Mouse (Mus musculus) embryo, embryonic 10 days (tissue): ENCODE measurements at regions not wholly inside any gene's neighbourhood (a gene's known extent, or its start where the extent isn't known, plus 50 kb on each side); places are given as distances from the start of the nearest gene placed in this dataset.

ENCODE experiments used
- DNase-seq: peaks from one replicate; pipeline ENCODE4 v3.0.0-alpha.2; 2015; ENCODE audit warnings: low spot score

DNA sequence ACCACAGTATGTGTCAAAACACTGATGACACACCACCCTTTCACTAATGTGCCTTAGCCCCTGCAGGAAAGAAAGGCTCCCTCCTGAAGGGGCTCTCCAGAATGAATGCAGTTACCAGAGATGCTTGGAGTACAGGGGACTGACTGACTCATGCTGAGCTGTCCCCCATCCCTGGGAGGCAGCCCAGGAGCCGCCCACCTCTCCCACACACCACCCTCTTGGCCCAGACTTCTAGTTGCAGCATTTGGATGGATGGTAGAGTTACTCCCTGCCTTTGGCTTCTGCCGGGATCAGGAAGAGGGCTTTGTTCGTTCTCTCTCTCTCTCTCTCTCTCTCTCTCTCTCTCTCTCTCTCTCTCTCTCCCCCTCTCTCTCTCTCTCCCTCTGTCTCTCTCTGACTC, 53.4 kb upstream of the Jun start:
- no peak for DNase-seq

DNA sequence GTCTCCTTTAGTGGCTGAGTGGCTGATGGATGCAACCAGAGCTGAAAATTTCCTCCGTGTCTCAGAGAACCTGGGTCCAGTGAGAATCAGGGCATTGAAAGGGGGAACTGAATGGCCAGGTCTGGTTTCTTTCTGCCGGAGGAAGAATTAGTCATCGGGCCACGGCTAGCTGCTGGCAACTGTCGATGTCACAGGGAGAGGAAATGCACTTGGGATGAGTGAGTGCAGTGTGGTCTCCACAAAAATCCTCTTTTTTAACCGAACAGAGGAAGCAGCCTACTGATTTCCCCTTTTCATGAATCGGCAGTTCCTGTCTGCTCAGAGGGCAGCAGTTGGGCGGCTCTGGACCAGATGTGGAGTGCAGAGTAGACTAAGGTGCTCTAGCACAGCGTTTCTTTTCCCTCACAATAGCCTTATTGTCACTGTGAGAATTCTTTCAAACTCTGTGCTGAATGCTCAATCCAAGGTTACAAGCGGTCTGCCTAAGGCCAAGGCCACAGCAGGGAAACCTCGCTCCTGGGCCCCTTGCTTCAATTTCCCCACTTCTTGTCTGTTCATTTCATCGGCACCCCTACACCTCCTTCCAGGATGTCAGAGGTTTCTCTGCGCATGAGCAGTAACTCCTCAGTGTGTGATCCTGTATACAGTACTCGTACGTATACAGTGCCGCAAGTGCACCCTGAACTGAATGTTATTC, 54.1 kb upstream of the Jun start:
- DNase-seq = peak; percentile 23

DNA sequence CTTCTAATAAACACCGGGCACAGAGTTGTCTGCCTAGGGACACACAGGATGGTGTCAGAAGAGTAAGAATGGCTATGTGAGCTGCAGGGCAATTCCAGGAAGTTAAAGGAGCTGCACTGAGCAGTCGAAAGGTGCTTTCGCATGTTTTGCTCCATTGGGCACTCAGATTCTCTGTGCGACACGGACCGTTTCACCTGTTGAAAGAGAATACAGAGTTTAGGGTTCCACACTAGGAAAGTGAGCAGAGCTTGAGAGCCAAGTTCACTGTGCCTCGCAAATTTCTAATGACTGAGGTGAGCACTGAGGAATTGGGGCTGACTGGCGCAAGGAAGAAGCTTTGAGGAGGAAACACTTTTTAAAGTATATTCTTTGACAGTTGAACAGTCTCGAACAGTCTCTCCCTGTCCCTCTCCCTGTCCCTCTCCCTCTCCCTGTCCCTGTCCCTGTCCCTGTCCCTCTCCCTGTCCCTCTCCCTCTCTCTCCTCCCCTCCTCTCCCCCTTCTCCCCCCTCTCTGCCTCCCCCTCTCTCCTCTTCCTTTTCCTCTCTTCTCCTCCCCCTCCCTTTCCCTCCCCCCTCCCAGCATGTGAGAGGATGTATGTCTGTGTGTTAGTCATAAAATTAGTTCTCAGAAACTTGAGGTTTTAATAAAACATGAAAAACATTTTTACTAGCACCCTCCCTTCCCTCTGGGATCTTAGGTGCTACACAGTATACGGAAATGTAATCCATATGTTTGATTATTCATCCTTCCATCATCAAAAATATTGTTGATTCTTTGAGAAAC, 55.1 kb upstream of the Jun start:
- DNase-seq = no peak

DNA sequence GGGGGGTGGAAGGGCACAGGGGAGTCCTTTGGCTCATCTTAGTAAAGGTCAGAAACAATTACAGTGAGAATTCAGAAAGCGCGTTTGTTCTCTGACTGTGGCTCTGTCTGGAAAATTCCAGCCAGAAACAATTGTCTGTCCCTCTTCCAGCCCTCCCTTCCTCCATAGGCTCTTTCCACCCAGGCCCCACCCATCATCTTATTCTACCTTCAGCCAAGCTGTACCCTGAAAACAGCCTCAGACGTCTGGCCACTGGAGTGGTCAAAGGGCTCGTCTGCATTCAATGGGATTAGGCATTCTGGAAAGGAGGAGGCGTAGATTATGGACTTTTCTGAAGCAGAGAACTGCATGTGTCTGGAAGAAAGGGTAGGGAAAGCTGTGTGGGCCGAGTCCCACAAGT, 56.8 kb upstream of the Jun start:
- no peak for DNase-seq

DNA sequence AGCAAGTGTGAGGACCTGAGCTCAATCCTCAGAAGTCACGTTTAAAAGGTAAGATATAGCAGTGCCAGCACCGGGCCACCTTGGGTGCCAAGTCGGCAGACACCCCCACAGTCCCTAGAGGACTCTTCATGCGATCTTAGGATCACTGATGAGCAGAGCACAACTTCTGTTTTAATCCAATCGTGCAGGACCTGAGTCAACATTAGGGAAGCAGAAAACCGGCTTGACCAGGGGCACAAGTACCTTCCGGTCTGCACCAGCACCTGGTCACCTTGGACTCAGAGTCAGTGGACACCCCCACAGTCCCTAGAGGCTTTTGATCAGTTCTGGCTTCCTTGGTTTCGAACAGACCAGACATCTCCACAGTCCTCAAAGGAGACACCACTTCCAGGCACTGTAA, 58.8 kb upstream of the Jun start:
- DNase-seq = no peak

DNA sequence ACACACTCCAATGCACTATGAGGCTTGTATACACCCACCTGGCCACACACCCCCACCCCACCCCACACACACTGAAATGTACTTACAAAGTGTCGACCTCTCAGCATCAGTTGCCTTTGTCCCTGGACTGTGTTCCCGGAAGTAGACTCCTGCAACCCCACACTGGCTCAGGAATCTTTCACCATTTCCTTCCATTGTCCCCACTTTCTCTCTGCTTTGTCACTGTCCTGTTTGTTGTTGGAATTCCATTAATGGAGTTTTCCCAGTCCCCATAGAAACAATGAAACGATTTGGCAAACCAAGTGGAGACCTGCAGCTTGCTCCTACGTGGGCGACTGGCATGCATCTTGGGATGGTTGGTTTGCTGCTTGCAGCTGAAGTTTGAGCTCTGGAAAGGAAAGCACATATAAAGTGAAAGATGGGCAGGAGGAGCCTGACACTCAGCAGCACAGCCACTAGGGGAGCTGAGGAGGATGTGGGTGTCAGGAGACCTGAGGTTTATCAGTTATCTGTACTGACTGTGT, 65.2 kb upstream of the Jun start:
- DNase-seq = no peak

DNA sequence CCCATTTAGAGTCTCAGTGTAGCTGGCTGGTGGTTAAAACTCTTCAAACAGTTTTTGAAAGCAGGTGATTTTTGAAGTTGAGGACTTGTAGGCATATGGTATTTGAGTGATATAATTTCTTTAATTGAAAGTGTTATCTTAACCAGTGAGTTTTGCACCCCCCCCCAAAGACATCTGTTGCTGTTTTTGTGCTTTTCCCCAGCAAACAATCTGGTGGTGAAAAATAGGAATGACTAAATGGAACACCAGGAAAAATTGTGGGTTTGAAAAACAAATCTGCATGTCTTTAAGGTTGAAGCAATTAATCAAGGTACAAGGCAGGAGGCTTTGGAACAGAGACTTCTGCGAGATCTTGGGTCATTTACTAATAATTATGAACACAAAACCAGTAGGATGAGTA, 68.9 kb upstream of the Jun start:
- DNase-seq = no peak

DNA sequence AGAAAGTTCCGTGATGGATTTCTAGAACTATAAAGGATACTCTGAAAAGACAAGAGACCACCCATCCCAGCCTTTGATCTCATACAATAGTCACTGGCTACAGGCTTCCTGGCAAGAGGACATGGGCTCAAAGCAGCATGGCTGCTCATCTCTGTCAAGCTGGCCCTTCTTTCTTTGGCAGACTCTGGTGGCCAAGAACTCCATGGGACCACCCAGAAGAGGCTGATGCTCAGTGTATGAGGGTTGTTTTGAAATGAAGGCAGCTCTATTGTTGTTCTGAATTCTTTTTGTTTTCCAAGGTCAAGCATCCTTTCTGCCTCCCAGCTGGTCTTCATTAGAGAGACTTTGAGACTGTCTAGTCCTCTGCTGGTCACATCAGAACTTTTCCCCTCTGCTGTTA, 73.3 kb upstream of the Jun start:
- DNase-seq = no peak

DNA sequence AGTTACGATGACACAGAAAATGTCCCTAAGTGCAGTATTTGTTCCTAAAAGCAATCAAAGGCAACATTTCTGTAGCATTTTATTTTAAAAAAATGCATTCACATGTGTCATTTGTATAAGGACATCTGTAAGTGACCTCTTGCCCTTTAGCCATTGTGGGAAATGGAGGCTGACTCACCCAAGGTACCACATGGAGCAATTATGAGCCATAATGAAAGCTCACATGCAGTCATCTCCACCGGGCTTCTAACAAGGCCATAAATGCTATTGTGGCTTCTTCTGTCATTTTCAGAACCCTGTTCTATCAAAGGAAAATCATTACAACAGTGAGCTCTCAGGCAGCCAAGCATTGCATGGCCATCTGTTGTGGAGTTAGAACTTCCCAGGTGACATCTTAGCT, 75.9 kb upstream of the Jun start:
- DNase-seq = no peak

DNA sequence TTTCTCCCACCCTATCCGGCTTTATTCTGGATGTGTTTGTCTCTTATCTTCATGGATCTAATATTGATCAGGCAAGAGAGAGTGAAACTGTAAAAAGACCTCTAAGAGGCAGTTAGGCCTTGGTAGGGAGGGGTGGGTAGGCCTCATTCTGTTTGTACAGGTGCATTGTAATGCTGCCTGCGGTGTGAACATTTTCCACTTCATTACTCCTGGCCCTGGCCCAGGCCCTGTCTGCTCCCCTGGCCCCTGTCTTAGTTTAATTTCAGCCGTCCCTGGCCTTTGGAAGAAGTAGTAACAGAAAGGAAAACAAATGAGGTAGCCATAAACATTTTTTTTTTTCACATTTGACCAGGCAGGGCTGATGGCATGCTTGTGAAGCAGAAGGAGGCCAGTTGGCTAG, 81.8 kb upstream of the Jun start:
- DNase-seq = no peak

DNA sequence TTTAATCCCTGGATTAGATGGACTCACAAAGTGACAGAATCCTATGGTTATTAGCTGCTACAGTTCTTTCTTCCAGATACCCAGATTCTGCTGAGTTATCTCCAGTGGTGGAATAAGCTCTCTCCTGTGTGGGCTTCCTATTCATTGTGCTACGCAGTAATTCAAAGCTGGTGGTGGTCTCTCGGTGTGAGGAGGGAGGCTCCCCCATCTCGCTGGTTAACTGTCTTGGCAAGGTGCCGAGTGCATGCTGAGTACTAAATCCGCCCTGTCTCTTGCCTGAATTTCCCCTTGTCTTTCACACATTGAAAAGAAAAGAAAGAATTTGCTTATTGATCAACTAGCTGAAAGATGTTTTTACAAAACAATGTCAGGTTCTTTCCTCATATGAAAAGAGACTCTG, 82.6 kb upstream of the Jun start:
- DNase-seq = no peak

DNA sequence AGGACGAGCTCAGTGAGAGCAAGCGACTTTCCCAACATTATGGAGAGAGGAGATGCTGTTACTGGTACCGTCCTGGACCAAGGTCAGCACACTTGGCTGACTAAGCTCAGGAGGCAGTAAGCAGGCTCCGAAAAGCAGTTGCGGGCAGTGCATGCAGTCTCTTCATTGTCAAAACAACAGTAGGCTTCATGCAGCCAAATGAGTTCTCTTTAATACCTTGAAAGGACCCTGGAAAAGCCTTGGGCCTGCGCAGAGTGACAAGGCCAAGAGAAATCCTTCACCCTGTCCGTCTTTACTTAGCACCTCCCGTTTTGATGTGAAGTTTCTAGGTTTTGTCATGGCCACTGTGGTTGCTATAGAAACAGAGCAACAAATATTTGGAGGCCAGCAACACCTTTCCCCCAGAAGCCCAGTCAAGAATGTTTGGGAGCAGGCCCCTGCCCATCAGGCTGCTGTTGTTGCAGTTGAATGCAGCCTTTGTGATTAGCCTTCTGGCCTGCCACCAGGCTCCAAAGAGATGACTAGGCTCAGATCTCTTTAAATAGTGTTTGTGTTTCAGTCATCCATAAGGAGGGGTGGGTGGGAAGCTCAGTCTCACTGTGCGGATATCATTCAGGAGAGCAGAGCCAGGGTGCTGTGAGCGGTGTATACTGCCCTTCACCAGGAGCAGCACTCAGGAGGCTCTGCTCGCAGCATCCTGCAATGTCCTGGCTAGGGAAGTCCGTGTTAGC, 85.6 kb upstream of the Jun start:
- peak; percentile 59 for DNase-seq

DNA sequence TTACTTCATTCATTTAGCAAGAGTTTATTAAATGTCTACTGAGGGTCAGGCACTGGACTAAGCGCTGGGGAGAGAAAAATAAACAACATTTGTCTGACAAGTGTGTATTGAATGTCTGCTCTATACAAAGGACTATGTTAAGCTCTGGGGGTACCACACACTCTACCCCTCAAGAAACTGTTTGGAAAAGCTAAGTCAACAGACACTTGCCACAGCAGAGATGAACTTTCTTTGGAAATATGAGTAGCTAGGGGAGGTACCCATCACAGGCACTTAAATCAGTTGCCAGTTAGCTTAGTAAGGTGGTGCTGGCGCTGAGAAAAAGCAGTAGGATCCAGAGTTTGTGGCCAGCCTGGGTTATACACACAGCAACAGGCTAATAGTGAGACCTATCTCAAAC, 86.7 kb upstream of the Jun start:
- DNase-seq = no peak

DNA sequence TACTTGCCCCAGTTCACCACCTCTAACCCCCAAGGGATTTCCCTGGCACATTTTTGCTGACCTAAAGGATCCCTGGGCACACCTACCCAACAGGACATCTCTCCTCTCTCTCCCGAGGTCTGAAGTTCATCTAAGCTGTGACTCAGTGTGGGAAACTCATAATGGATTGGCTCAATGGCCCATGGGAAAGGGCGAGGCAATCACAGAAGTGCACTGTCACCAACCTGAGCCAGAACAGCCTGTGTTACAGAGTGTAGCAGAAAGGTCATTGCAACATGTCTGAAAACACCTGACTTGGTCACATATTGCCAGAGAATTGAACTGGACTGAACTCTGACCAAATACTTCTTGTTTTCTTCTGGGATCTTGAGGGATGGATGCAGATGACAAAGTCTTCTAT, 89.2 kb upstream of the Jun start:
- DNase-seq = no peak

DNA sequence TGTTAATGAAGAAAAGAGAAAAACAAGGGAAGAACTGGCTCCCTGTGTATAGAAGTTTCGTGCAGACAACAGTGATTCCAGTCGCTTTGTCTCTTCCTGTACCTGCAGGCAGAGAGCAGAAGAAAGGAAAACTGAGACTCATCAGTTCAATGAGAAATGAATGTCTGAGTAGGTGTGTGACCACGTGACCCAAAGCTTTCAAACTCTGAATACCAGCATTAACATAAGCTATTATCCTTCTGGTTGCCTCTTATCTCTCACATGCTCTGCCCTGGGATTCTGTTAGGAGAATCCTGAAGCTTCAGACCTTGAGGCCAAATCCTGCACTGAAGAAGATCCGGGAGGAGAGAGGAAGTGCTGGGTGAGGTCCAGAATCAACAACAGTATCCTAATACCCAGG, 91.1 kb upstream of the Jun start:
- DNase-seq = no peak

DNA sequence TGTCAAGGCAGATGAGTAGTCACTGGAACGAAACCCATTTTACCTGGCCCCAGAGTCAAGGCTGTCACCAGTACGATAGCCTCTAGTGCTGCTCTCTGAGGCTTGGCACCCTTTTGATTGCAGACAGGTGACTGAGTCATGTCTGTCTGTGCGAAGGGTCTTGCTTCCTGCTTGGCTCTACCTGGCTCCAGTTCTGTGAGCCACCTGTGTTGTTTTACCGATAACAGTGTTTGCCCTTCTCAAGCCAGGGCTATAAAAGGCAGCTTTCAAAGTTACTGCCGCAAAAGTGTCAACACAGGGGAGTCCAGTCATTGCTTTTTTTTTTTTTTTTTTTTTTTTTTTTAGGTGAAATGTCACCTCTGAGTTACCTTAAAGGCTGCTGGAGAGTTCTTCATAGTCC, 91.6 kb upstream of the Jun start:
- DNase-seq = no peak

DNA sequence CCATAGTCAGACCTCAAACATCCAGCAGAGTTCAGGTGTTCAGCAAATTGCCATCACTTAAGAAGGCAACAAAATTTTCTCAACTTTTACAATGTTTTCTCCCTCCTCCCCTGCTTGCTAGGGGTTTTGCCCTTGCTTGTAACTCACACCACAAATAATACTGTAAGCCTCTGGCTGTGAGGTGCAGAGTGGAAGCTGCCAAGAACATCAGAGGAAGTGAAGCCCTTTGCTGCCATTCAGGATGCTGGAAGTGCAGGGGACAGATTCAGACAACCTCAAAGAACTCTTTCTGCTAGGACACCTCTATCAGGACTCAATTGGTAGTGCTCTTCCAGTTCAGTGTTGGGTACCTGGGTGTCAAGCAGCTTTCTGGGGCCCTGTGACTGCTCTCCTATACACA, 92.4 kb upstream of the Jun start:
- DNase-seq = no peak

DNA sequence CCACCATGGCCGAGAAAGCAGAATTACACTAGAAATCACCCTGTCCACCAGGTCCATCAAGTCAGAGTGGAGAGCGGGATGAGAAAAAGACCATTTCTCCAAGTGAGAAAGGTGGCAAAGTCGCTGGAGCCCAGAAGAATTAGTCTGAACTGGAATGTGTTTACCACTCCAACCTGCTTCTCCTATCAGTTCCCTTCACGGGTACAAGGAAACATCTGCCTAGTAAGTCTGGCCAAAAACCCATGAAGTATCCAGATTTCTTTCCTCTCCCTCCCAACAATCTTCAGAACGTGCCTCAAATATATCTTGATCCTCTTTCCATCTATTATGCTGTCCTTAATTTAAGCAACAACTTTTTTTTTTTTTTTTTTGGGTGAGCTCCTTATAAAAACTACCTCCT, 94.2 kb upstream of the Jun start:
- DNase-seq = no peak

DNA sequence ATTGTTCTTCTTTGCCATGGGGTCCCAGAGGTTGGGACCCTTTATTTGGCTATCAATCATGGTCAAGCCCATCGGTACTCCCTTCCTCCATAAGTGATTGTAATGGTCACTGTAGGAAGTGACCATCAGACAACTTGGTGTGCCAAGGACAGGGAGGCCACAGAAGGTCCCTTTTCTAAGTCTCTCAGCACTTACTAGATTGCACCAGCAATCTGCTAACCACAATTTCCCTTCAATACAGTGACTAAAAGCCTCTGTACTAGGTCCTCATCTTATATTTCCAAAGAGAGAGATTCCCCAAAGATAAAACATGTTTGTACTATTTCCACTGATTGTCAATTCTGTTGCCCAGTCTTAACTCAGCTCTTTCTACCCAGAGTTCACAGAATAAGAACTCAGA, 96.6 kb upstream of the Jun start:
- no peak for DNase-seq

DNA sequence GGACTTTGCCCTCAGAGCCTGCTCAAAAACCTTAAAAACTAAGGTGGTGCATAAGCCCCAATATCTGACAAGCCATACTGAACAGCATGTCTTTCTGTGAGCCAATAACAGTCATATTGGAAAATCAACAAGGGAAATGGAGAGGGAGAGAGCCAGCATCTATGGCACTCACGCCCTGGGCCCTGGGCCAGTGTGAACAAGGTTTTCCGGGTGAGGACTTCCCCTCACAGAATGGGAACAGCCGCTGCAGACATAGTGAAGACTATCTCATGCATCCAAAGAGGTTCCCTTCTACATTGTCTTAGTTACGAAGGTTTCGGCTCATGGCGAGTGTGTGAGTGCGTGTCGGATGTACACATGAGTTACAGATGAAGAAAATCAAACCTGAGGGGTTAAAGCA, 99.7 kb upstream of the Jun start:
- no peak for DNase-seq

DNA sequence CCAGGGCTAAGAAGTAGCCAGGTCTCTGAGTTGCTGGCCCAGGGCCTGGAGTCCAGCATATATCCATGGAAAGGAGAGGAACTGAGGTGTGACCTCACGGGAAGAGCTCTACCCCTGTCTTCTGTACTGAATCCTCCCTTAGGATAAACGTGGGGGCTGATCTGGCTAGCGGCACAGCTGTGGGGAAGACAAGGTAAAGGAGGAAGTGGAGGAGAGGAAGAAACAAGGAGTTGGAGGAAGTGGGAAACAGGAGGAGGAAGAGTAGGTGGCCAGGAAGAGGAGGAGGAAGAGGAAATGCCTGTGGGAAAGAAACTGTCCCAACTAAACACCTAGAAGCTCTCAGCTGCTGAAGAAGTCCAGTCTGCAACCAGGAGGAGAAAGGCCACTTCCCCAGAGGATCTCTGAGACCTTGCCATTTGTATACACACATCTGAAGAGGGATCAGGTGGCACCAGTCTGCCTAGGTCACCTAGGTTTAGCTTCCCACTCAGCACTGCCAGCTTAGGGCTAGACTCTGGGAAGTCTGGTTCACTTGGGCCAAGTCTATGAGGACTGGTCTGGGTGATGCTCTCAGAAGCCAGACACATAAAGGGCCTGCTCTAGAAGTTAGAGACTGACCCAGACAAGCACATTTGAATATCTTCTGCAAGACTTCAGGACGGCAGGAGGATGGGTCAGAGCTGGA, 100.6 kb upstream of the Jun start:
- DNase-seq = no peak

DNA sequence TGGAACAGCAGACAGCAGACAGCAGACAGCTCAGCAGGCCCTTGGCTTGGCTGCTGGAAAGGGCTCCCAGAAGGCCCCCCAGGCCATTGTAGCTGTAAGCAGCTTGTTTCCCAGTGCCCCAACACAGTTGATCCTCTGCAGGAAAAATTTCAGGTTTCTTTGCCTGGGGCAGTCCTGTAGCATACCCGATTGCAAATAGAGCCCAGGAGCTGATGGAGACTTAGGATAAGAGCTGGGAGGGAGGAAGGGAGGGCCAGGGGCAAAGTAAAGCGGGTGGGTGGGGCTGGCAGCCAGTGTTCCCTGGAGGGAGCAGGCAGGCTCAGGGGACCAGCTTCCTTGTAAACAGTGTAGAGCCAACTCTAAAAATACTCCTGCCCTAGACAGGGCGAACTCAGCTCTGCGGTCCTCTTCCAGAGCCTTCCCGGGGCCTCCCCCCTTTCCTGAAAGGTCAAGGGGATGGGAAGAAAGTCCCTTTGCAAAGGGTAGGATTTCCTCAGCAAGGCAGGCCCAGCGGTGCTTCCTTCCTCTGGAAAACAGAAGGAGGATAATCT, 101.8 kb upstream of the Jun start:
- DNase-seq = peak; percentile 28
